Mouse (Mus musculus) liver, postnatal 0 days (tissue): ENCODE measurements around the gene Ppme1.

ENCODE experiments used
- CTCF ChIP-seq: sonication (generic); IDR thresholded peaks from 2 replicates; pipeline ENCODE4 v1.5.1; 2016; ENCODE audit warnings: antibody characterized with exemption, low read depth
- EP300 ChIP-seq: IDR thresholded peaks from 2 replicates; pipeline ENCODE4 v1.6.1; 2016; ENCODE audit warnings: antibody characterized with exemption, low read depth, mild to moderate bottlenecking

DNA sequence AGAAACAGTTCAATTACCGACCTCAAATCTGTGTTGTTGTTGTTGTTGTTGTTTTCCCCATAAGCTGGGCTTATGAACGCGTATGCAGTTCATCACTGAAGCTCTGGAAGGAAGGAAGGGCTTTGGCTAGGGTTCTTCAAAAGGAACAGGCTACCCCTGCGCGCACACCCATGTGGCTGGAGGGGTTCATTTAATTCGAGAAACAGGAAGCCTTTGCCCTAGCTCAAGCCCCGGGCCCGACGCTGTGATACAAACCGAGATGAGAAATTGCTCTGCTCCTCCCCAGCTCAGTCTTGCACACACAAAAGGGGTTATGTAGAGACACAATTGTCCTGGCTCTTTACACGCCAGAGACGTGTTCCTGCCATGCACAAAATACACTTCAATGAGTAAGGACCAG lies 61.8 kb downstream of the Ppme1 start:
- TF ChIP-seq EP300 (no peak), CTCF (no peak)
